Mouse (Mus musculus) c-Kit-positive CD71-positive TER-119-negative erythroid progenitor cells, embryonic 14.5 days (primary cell): ENCODE data around the gene Clcnkb.

Experiments used
- DNase-seq: peaks from one replicate; pipeline ENCODE4 v3.0.0-alpha.2; 2013; ENCODE audit warnings: low read depth

Clcnkb gene

DNA sequence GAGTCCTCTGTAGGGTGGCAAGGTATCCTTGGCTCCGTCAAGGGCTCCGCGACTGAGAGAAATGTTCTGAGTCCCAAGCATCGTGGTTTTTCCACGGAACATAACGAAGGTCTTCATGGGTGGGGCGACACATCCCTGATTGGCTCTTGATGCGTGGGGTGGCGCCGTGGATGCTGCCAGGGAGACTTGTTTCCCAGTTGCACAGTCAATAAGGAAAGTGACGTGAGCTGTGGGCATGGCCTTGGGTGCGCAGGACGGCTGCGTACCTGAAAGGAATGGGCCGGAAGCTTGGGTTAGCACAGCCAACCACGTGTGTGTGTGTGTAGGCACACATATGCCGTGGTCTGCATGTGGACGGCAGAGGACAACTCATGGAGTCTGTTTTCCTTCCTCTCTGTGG is 17.4 kb upstream of the Clcnkb start:
- DNase-seq: no peak

GRCm38 (mm10) chr4:141432666-141433065 is 16.9 kb upstream of the Clcnkb start:
- DNase-seq: no peak

GRCm38 (mm10) chr4:141430997-141431396 is 15.2 kb upstream of the Clcnkb start:
- no peak for DNase-seq

DNA sequence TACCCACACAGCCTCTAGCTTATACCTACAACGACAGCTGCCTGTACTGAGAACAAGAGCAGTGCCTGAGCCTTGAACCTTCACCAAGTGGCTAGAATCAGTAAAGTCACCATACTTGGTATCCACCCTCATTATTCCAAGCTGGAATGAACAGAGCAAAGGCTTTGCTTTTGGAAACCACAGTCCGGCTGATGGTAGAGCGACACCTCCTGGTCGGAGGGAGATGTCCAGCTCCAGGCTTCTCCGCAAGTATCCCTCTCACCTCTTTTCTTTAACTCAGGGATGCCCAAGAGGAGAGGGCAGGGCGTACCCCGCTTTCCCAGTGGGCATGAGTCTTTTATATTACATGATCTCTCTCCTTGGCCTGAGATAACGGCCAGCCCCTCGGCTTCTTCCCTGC is 14.0 kb upstream of the Clcnkb start:
- no peak for DNase-seq

DNA sequence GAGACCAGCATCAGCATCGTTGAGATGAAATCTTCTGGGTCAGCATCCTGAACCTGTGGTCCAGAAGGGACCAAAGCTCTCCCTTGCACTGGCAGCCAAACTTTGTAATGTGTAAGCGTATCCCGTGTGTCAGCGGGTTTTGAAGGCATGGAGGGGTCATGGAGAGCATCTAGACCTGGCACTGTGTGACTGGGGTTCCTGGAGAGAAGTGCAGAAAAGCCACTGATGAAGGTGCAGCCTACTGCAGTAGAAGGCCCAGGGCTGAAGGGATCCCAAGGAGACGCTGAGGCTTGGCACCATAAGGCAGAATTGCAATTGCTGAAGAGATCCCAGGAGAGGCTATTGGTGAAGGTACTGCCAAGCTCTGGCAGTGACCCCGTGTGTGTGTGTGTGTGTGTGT is 13.6 kb upstream of the Clcnkb start:
- DNase-seq: no peak

DNA sequence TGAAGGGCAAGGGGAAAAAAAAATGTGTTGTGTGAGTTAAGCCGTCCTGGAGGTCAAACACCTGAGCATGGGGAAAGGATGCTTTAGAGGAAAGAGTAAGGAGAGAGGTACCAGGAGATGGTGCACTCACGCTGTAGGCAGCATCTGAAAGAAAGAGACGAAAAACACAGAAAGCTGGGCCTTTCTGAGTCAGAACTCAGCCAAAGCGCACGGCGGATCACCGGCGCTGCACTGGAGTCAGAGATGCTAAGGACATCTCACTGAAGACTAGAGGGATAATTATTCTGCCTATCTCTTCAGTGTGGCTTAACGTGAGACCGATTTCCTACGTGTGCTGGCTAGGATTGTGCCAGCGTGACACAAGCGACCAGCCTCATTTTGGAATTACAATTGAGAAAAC is 12.1 kb upstream of the Clcnkb start:
- DNase-seq: no peak

DNA sequence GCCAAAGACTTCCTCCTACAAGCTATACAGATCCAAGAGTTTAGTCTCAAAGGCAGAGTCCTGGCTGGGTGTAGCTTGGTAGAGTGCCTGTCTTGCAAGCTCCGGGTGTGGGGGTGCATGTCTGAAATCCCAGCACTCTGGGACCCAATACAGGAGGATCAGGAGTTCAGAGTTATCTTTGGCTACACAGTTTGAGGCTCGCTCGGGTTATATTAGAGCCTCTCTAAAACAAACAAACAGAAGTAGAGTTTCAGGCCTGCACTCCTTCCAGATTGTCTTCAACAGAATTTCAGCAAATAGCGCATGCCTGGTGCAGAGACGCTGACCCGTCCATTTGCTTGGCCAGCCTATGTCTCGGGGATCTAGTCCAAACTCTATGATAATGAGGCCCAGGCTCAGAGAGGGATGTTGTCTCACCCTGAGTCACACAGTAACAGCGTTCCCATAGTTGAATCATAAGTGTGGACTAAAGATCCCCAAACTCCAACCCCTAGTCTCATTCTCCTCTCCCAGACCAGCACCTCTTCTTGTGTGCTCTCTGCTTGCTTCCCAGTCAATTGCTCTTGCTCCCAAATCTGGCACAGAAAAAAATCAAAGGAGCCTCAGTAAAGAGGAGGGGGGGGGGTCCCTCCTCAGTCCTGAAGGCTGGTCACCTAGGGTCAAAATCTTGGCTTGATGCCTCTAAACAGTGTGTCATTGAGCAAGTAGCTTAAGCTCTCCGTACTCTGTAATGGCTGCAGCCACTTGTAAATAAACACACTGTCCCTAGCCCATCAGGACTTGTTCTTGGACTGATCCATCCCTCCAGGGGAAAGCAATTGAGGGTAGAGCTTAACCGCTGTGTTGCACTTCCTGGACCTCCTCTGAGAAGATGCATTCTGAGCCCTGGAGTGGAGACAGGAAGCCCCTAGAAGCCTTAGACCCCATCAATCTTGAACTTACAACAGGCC is 11.3 kb upstream of the Clcnkb start:
- DNase-seq: no peak

DNA sequence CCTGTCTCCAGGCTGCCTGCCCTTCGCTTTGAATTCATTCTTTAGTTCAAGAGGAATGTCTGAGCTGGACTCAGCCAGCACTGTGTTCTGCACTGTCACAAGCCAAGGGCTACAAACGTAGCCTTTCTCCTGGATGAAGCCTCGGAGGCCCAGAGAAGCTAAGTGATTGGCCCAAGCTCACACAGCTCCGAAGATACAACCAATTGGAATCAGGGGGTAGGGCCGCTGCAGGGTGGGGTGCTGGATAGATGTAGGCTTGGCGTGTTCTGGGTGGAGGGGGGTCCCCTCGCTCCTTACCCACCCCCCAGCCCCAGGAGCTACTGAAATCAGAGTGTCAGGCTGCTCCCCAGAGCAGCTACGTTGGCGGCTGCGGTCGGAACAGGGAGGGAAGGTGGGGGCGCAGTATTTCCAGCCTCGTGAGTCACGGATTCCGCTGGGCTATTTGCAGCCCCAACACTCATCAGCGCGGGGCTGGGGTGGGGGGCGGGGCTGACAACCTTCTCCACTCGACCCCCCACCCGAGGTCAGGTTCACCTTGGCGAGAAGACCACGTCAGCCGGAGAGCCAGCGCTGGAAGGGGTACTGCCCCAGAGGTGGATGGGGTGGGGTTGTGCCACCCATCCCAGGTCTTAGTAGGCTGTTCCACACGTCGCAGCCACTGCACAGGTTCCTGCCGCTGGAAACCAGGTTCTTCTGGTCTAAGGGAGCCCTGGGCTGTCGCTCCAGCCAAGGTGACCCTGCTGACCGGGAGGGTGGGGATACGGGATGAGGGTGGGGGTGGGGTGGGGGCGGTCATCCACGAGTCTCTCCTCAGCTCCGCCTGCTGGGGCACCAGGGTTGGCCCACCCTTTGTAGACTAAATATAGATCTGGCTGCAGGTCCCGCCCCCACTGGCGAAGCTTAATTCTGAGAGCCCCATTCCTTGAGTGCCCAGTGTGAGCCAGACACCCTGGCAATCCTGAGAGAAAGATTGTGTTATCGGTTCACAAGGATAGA is 10.0 kb upstream of the Clcnkb start:
- no peak for DNase-seq

DNA sequence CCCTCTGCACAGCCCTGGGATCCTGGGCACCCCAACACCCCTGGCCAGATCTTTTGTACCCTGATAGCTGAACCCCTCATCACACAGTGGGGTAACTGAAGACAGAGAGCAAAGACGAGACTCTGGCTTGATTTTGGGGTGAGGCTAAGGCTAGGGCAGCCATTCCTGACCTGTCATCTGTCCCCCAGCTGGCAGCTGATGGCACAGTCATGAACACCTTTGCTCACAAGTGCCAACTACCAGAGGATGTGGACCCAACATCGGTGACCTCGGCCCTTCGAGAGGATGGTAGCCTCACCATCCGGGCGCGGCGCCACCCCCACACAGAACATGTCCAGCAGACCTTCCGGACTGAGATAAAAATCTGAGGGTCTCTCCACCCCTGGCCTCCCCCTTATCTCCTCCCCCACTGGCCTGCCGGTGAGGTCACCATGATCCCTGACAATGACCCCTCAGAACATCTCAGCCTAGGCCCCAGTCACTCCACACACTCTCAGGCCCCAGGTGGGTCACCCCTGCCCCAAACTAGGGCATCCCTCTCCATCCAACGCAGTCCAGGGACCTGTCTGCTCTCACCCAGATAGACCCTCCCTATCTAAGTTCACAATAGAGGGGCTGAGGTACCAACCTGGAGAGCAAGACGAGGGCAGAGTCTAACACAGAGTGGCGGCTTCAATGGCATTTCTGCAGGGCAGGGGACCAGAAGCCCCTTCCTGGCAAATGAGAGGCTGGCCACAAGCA is 8.0 kb upstream of the Clcnkb start:
- DNase-seq: no peak

- DNase-seq: no peak
Observed at GRCm38 (mm10) chr4:141423288-141423687, 7.5 kb upstream of the Clcnkb start.

DNA sequence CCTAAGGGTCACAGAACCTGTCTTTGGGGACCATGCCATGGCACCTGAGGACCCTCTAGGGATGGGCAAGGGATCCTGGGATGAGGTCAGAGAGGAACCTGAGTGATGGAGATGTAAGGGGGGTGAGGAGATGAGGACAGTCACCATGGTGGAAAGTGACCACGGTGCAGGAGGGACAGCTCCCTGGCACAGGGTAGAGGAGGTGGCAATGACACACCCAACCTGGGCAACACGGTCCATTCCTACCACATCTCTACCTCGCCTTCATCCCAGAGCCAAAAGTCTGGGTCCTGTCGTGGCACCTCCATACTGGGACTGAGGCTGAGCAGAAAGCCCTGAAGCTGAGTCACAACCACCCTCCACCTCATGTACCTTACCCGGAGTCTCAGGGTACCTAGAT is 7.0 kb upstream of the Clcnkb start:
- no peak for DNase-seq

GRCm38 (mm10) chr4:141421423-141421822 is 5.6 kb upstream of the Clcnkb start:
- DNase-seq: no peak

- DNase-seq: no peak
Observed at GRCm38 (mm10) chr4:141420886-141421285, 5.1 kb upstream of the Clcnkb start.

GRCm38 (mm10) chr4:141420192-141420829 is 4.5 kb upstream of the Clcnkb start, which contains the start of gene Hspb7:
TSS of gene Hspb7 (plus strand) at chr4:141420779.
- no peak for DNase-seq

DNA sequence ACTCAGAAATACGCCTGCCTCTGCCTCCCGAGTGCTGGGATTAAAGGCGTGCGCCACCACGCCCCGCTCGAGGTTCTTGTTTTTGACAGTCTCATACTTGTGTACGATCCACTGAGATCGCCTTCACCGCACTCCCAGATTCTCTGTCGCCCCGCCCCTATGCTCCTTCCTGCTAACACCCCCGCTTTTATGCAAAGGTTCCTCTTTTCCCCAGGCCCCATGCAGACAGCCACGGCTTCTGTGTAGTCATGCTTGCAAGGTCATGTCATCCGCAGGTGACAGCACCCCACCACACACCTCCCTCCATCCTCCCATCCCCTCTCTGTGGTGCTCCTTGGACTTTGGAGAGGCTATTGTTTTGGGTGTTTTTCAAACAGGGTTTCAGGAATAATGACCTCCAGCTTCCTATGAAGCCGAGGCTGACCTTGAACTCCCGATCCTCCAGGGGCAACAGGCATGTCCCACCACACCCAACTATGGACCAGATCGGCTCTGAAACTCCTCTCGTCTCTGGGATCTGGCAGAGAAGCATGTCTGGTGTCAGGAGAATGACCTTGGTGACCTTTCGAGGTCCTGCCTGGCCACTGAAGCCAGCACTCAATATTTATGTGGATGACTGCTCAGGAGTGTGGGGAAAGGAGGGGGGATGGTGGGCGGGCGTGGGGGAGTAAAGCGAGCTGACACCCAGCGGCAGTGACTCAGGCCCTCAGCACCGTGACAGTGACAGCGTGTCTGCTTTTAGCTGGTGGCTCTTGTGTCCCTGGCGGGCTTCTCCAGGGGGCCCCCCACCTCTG is 3.8 kb upstream of the Clcnkb start:
- DNase-seq: no peak

DNA sequence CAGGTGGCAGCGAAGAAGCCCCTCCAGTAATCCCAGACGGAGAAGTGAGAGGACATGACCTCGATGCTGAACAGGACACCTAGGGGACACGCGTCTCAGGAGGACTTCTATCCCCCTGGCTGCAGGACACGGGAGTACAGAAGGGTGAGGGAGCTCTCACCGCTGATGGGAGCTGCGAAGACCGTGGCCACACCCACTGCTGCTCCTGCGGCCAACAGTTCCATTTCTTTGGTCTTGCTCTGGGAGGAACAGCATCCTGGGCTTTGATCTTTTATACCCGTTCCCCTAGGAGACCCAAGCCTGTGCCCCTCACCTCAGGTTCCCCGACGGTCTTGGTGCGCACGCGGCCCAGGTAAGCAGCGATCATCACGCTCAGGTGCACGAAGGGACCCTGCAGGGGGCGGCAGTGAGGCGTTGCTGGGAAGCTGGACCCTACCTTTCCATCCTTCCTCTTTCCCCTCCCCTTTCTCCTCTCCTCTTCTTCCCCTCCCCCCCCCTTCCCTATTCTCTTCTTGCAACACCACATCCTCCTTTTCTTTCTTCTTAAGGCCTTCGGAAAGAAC is 4.3 kb downstream of the Clcnkb start:
- no peak for DNase-seq

GRCm38 (mm10) chr4:141408577-141408976 is 7.2 kb downstream of the Clcnkb start:
- no peak for DNase-seq

GRCm38 (mm10) chr4:141406516-141407299 is 9.1 kb downstream of the Clcnkb start:
- peak; percentile 28 for DNase-seq

- no peak for DNase-seq
Observed at GRCm38 (mm10) chr4:141405314-141405622, 10.5 kb downstream of the Clcnkb start.
